Mouse (Mus musculus) large intestine, adult 2 months (tissue): ENCODE measurements around the gene Gm13694. TPM values are rescaled to one million over a fixed set of nuclear protein-coding genes. Genes with fewer than 3 reads are reported as not detected.
"Not testable (repeated sequence)": the region's sequence is repeated elsewhere in the genome, so short reads cannot be mapped to it uniquely, and the experiment has no call there.

Experiments used
- DNase-seq: peaks from one replicate; pipeline ENCODE4 v3.0.0-alpha.2; 2012; ENCODE audit warnings: low read depth, low spot score
- WGBS: fragments of 180-500 bp; shearing (Covaris S2); methylation state at CpG from one replicate; pipeline ENCODE4 v1.1.7; 2018; 5-methylcytosine and 5-hydroxymethylcytosine counted together
- polyA plus RNA-seq: library from polyadenylated mRNA; depleted of rRNA; stranded (reverse); fragments of >200 nt; gene quantifications from 2 replicates; pipeline ENCODE4 v1.2.3, GENCODE M21; 2012; rRNA removed

The Gm13694 gene
- not detected in 2 replicates for polyA plus RNA-seq

DNA sequence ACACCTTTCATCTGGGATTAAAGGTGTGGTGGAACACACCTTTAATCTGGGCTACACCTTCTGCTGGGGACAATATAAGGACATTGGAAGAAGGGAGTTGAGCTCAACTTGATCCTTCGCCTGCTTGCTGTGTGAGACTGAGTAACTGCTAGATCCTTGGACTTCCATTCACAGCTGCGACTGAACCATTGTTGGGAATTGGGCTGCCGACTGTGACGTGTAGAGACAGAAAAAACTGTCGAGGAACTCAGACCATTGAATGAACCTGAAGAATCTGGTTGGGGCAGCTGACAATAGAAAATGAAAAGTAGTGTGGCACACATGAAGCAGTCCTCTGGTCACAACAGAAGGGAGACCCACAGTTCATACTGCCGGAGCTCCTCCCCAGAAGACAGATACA, at the start of gene Gm13694:
Gene Gm13694, plus strand, starts transcription at position 301 of the 400 bp plus-strand sequence.
- WGBS: no CpG with 5 or more reads among the region's 6 CpGs
- not testable (repeated sequence) for DNase-seq

DNA sequence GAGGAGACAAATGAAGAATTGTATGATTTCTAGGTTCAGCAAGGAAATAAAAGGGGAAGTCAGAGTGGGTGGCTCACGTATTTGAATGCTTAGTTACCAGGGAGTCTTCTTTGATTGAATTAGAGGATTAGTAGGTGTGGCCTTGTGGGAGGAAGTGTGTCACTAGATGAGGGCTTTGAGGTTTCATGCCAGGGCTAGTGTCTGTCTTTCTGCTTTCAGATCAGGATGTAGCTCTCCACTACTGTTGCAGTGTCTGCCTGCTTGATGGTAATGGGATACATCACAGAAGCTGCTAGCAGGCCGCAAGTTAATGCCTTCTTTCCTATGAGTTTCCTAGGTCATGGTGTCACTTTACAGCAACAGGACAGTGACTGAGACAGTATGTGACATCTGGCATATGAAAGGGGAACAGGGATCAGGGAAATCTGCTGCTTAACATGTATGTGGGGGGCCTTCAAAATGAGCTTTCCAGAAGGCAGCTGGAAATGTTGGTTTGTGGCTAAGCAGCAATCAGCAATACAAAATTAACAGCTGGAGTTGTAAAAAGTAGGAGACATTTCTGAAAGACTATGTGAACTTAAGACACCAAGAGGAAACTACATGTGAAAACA, 49.1 kb upstream of the Gm13694 start:
- 68% methylated on average over 2 of the region's 2 CpGs for WGBS
- DNase-seq: no peak

DNA sequence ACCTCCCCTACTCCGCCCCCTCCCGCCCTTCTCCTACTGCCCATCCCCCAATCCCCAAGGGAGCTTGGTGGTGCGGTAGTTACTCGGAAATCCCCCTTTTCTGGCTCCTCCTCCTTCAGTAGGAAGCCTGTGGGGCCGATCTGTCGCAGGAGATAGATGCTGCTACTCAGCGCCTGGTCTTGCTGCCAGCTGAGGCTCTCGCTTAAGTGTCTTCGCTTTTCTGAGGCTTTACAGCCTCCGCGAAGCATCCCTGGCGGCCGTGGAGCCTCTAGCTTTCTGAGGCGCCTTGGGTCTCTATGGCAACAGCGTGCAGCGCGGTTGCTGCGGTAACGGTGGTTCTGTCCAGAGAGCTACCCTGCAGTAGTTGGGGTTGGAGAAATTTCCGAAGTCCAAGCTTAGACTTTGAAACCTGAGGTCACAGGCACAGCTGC, 37.8 kb upstream of the Gm13694 start, which contains the start of gene Zswim2:
Gene Zswim2, minus strand, starts transcription at position 298 of the 431 bp plus-strand sequence.
- WGBS: 3% methylated on average over 20 of the region's 20 CpGs

DNA sequence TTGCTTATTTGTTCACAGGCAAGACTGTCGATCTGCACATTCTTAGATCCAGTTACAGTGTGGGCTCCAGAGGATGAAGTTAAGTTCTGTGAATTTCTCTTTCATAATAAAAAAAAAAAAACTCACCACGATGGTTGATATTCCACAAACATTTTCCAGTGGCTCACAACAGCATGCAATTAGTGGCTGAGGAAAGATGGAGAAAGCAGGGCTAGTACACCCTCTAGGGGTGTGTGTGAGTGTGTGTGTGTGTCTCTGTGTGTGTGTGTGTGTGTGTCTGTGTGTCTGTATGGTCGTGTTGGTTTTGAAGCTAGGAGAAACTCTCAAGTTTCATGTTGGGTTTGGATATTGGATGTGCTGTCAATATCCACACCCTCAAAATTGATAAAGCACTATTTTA, 37.4 kb upstream of the Gm13694 start:
- WGBS: 31% methylated on average over 3 of the region's 3 CpGs
- DNase-seq: no peak

More for the DNA sequence above, 37.8 kb upstream of the Gm13694 start, which contains the start of gene Zswim2:
- no peak for DNase-seq

DNA sequence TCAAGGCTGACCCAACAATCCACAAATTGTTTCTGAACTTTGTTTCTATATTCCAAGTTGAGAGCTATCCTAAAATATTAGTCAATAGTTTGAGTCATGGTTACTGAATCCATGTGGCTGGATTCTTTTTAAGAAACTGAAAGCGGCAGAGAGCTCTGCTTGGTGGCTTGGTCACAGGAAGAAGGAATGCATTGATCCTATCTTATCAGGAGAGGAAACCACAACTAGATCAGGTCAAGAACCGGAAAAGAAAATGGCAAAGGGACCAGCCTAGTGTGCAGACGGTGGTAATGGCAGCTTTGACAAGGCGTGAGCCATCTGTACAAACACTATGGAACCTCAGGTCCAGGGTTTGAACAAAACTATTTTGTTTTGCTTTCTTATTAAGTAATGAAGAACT, 36.9 kb upstream of the Gm13694 start:
- DNase-seq: no peak
- 76% methylated on average over 4 of the region's 4 CpGs for WGBS

DNA sequence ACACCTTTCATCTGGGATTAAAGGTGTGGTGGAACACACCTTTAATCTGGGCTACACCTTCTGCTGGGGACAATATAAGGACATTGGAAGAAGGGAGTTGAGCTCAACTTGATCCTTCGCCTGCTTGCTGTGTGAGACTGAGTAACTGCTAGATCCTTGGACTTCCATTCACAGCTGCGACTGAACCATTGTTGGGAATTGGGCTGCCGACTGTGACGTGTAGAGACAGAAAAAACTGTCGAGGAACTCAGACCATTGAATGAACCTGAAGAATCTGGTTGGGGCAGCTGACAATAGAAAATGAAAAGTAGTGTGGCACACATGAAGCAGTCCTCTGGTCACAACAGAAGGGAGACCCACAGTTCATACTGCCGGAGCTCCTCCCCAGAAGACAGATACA, 23.3 kb upstream of the Gm13694 start, which contains the start of gene Gm13698:
Gene Gm13698, plus strand, starts transcription at position 301 of the 400 bp plus-strand sequence.
- not testable (repeated sequence) for DNase-seq

DNA sequence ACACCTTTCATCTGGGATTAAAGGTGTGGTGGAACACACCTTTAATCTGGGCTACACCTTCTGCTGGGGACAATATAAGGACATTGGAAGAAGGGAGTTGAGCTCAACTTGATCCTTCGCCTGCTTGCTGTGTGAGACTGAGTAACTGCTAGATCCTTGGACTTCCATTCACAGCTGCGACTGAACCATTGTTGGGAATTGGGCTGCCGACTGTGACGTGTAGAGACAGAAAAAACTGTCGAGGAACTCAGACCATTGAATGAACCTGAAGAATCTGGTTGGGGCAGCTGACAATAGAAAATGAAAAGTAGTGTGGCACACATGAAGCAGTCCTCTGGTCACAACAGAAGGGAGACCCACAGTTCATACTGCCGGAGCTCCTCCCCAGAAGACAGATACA, 17.5 kb upstream of the Gm13694 start, which contains the start of gene Gm13693:
Gene Gm13693, plus strand, starts transcription at position 301 of the 400 bp plus-strand sequence.
- DNase-seq: not testable (repeated sequence)
- WGBS: no CpG with 5 or more reads among the region's 6 CpGs

More for the DNA sequence above, 23.3 kb upstream of the Gm13694 start, which contains the start of gene Gm13698:
- WGBS: no CpG with 5 or more reads among the region's 6 CpGs

DNA sequence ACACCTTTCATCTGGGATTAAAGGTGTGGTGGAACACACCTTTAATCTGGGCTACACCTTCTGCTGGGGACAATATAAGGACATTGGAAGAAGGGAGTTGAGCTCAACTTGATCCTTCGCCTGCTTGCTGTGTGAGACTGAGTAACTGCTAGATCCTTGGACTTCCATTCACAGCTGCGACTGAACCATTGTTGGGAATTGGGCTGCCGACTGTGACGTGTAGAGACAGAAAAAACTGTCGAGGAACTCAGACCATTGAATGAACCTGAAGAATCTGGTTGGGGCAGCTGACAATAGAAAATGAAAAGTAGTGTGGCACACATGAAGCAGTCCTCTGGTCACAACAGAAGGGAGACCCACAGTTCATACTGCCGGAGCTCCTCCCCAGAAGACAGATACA, 11.7 kb upstream of the Gm13694 start, which contains the start of gene Gm13695:
Gene Gm13695, plus strand, starts transcription at position 301 of the 400 bp plus-strand sequence.
- not testable (repeated sequence) for DNase-seq
- WGBS: no CpG with 5 or more reads among the region's 6 CpGs

DNA sequence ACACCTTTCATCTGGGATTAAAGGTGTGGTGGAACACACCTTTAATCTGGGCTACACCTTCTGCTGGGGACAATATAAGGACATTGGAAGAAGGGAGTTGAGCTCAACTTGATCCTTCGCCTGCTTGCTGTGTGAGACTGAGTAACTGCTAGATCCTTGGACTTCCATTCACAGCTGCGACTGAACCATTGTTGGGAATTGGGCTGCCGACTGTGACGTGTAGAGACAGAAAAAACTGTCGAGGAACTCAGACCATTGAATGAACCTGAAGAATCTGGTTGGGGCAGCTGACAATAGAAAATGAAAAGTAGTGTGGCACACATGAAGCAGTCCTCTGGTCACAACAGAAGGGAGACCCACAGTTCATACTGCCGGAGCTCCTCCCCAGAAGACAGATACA, 5.9 kb upstream of the Gm13694 start, which contains the start of gene Gm13696:
Gene Gm13696, plus strand, starts transcription at position 301 of the 400 bp plus-strand sequence.
- no CpG with 5 or more reads among the region's 6 CpGs for WGBS
- DNase-seq: not testable (repeated sequence)

DNA sequence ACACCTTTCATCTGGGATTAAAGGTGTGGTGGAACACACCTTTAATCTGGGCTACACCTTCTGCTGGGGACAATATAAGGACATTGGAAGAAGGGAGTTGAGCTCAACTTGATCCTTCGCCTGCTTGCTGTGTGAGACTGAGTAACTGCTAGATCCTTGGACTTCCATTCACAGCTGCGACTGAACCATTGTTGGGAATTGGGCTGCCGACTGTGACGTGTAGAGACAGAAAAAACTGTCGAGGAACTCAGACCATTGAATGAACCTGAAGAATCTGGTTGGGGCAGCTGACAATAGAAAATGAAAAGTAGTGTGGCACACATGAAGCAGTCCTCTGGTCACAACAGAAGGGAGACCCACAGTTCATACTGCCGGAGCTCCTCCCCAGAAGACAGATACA, 5.7 kb downstream of the Gm13694 start, which contains the start of gene Gm13697:
Gene Gm13697, plus strand, starts transcription at position 301 of the 400 bp plus-strand sequence.
- DNase-seq: not testable (repeated sequence)
- no CpG with 5 or more reads among the region's 6 CpGs for WGBS

DNA sequence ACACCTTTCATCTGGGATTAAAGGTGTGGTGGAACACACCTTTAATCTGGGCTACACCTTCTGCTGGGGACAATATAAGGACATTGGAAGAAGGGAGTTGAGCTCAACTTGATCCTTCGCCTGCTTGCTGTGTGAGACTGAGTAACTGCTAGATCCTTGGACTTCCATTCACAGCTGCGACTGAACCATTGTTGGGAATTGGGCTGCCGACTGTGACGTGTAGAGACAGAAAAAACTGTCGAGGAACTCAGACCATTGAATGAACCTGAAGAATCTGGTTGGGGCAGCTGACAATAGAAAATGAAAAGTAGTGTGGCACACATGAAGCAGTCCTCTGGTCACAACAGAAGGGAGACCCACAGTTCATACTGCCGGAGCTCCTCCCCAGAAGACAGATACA, 11.5 kb downstream of the Gm13694 start, which contains the start of gene Gm13691:
Gene Gm13691, plus strand, starts transcription at position 301 of the 400 bp plus-strand sequence.
- WGBS: no CpG with 5 or more reads among the region's 6 CpGs
- not testable (repeated sequence) for DNase-seq

DNA sequence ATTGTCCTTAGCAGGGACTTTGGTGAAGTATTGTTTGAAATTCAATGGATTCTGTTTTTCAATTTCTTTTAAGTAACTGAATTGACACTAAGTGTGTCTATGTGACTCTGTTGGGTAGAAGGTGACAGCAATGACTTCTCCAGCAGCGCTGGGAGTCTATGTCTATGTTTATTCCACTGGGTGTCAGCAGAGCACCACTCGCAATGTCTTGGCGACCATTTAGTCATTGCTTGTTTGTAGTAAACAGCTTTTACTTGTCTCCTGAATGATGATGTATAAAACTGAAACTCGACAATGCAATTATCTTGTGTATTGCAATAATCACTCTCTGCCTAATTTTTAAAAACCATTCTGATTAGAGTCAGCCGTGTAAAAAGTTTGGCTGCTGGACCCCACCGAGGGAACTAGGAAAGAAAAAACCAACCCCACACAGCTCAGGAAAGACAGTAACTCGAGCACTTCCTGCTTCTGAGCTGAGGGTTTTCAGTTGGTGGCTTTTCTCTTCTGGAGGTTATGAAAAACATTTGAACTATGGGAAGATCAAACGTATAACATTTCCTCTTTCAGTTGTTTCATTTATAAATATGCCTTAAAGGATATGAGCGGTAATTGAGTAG, 15.0 kb downstream of the Gm13694 start:
- DNase-seq: not testable (repeated sequence)
- 38% methylated on average over 8 of the region's 9 CpGs for WGBS

DNA sequence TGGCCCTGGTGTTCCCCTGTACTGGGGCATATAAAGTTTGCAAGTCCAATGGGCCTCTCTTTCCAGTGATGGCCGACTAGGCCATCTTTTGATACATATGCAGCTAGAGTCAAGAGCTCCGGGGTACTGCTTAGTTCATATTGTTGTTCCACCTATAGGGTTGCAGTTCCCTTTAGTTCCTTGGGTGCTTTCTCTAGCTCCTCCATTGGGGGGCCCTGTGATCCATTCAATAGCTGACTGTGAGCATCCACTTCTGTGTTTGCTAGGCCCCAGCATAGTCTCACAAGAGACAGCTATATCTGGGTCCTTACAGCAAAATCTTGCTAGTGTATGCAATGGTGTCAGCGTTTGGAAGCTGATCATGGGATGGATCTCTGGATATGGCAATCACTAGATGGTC, 15.8 kb downstream of the Gm13694 start:
- not testable (repeated sequence) for DNase-seq
- 64% methylated on average over 2 of the region's 3 CpGs for WGBS

DNA sequence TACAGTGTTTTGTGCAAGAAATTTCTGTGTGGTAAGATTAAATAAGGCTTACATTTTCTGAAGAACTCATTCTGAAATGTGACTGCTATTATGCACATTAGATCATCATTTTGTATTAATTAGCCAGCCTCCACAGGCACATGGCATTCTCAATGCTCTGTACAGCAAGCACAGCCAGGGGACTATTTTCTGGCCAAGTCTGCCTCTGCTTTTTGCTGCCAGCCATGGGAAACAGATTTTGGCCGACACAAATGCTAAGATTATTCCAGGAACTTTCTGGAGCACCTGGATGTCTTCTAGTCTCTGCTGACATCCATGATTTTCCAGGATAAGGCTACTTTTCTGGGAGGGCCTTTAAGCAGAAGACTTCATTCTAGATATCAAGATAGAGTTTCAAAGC, 30.2 kb downstream of the Gm13694 start:
- 48% methylated on average over 1 of the region's 1 CpGs for WGBS

DNA sequence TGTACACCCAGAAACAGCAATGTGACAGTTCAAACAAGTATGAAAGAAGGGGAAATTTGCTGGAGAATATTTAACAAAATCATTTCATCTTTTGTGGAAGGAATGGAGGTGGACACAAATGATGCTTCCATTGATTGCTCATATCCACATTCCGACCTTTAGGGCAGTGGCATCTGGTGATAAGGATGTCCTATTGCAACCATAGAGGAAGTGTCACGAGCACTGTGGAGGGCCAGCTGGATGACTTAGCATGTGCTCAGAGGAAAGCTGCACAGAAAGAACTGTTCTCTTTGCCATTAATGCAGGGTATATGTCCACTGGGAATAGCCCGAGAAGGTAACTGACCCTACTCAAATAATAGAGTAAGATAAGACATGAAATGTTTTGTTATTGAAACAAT, 31.1 kb downstream of the Gm13694 start:
- WGBS: 63% methylated on average over 3 of the region's 3 CpGs

More for the DNA sequence above, 30.2 kb downstream of the Gm13694 start:
- DNase-seq: no peak

DNA sequence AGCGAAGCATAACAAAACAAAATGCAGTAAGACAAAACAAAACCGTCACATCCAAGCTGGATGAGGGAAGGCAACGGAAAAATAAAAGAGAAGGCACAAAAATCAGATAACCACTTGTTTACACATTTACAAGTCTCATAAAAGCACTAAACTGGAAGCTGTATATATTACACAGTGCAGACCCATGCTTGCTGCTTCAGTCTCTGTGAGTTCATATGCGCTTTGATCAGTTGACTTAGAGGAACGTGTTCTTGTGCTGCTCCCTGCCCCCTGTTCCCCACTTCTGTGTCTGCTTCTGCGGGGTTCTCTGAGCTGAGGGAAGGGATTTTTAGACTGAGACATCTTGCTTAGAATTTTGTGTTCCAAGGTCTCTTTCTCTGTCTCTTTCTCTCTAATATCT, 35.8 kb downstream of the Gm13694 start:
- no peak for DNase-seq
- 55% methylated on average over 6 of the region's 6 CpGs for WGBS

More for the DNA sequence above, 31.1 kb downstream of the Gm13694 start:
- DNase-seq: no peak

DNA sequence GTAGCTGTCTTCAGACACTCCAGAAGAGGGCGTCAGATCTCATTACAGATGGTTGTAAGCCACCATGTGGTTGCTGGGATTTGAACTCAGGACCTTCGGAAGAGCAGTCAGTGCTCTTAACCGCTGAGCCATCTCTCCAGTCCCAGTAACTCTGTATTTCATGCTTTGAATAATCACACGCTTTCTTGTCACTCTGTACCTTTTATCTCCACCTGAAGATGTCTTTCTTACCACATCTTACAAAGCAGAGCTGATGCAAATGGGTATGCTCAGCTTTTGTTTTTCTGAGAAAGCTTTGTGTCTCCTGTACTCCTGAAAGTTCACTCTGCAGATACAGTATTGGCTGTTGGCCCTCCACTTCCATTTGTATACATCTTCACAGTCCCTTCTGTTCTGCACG, 37.6 kb downstream of the Gm13694 start:
- WGBS: 76% methylated on average over 5 of the region's 5 CpGs
- DNase-seq: not testable (repeated sequence)

DNA sequence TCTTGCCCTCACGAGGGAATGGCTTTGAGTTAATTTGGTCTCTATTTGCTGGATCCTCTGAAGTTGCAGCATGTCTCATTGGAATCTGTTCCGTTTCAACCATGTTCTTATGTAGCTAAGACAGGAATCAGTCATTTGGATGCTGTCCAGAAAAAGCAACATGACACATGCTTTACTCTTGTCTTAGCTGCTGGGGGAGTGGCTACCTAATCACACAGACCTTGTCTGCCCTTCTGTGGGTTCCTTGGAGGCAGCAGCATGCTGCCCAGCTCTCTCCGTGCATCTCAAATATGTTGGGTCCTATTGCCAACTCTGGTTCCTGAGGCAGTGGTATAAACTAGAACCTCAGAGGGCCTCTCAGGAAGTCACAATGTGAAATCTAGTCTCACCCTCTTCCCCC, 39.6 kb downstream of the Gm13694 start:
- no peak for DNase-seq
- 55% methylated on average over 3 of the region's 3 CpGs for WGBS

DNA sequence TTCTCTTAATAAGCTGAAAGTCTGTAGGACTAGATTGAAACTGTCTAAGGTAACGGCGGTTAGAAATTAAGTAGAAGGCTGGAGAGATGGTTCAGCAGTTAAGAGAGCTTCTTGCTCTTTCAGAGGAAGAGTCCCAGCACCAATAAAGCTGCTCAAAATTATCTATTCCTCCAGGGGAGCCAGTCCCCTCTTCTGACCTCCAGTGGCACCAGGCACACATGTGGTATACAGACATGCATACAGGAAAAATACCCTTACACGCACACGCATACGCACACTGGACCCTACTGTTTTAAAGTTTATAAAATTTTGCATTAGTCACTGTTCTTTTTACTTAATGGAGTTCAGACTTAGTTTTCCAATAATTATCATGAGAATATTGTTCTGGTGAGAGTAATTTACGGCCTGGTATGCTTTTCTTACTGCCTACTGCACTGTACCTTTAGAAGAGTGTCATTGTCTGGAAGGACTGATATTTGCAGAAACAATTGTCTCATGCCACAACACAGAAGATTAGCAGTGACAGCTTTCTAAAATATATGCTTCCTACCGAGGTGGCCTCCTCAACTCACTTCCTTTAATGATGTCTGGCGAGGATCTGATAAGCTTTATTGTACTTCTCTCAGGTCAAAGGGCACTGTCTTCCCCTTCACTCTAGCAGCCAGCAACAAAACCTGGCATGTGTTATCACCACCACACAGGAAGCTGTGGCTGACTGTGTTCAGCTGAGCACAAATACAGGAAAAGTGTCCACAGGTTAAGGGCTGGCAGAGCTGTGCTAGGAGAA, 41.0 kb downstream of the Gm13694 start:
- 60% methylated on average over 8 of the region's 8 CpGs for WGBS
- no peak for DNase-seq

DNA sequence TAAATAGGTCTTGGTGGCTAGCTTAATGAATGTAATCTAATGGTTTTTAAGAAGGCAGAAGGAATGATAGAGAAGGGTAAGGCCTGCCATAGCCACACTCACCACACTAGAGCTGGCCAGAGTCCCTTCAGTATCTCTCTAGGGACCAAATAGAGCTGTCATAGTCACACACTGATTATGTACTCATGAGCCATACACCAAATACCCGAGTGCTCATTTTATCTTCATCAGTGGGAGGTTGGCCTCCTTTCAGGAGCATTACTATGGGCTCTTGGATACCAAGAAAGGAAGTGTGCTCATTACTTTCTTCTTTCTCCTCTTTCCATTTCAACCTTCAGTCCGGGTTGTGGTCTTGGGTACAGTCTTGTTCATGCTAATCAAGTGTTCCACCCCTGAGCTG, 43.2 kb downstream of the Gm13694 start:
- no peak for DNase-seq
- WGBS: 76% methylated on average over 2 of the region's 2 CpGs
